Mouse (Mus musculus): ENCODE measurements around the gene Macrod1.

Macrod1 gene

GRCm38 (mm10) chr19:7083035-7083794, 26.6 kb downstream of the Macrod1 start:
- DNase-seq = peak in 1 of 2 experiments; percentile 41

DNA sequence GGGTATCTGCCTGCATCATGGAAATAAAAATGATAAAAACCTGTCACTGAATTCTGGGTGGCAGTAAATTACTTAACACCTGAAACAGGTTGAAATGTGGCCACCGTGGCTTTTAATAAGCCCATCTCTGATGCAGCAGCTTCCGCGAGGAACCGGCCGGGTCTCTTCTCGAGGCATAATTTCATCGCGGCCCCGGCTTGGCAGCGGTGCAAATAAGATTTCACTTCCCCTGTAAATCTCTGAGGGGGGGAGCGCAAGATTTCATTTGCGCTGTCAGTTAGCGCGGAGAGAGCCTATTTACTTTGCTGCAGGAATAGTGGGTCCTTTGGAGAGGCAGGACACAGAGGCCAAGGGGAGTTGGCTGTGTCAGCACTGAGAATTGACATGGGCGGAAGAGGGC, 28.1 kb downstream of the Macrod1 start:
- peak in 1 of 2 experiments; percentile 52 for DNase-seq

- no peak for DNase-seq
Measured at GRCm38 (mm10) chr19:7088558-7088957, 31.9 kb downstream of the Macrod1 start.

GRCm38 (mm10) chr19:7089050-7089449, 32.4 kb downstream of the Macrod1 start:
- no peak for DNase-seq

- DNase-seq = no peak
Measured at GRCm38 (mm10) chr19:7089842-7090251, 33.2 kb downstream of the Macrod1 start.

GRCm38 (mm10) chr19:7090369-7091064, 33.9 kb downstream of the Macrod1 start:
- peak; percentile 61 to 76 for DNase-seq

DNA sequence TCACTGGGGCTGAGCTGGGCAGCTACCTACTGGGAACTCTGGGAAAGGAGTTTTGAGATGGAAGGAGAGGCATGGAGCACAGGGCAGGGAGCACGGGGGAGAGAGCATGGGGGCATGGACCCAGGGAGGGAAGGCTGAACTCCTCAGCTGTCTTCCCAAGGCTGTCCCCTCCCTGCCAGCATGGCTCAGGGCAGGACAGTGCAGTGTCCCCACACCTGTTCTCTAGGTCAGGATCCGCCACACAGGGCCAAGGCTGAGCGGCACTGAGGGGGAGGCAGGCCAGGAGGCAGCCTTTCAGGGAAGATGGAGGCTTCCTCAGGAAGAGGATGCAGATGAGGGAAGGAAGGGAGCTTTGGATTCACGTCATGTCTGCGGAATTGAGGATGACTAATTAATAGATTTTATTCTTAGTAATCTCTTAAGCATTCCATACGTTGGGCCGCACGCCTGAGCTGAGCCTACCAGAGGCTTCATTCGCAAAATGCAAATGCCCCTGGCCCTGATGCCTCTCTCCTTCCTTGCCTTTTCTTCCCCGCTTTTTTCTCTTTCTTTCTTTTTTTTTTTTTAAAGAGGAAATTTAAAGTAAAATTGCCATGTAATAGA, 34.9 kb downstream of the Macrod1 start:
- DNase-seq = no peak

DNA sequence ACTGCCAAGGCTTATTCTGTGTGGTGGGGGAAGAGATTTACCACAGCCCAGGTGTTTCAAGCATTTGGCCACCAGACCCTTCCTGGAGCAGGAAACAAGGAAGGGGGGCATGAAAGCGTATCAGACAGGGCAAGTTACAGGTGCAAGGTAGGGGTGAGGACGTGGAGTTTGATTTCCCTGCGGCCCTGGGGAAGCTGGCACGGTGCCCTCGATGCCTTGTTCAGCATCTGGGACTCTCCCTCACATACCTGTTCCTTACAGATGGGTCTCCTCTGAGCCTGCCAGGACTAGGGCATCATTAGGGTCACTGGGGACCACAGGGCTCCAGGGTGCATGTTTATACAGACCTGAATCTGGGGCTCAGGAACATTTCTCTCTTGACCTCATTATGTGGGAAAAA, 36.1 kb downstream of the Macrod1 start:
- DNase-seq = peak in 1 of 2 experiments; percentile 55

GRCm38 (mm10) chr19:7099620-7100155, 43.1 kb downstream of the Macrod1 start:
- DNase-seq = no peak

GRCm38 (mm10) chr19:7102039-7102438, 45.4 kb downstream of the Macrod1 start:
- DNase-seq = no peak

GRCm38 (mm10) chr19:7103349-7103992, 46.9 kb downstream of the Macrod1 start:
- DNase-seq = no peak

DNA sequence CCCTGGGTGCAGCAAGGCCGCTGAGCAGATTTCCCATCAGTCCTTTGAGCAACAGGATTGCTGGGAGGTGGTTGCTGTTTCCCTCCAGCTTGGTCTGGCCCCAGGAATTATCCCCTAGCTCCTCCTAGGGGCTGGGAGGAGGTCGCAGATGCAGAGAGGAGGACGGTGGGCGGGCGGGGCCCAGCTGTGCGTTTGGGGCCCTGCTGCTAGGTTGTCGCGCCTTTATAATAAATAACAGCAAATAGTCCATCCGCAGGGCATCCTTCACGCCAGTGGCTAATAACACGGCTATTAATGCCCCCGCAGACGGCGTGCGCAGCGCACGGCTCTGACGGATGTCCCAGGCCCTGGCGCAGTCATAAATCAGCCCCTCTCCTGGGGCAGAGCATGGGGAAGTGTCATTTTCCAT, 47.4 kb downstream of the Macrod1 start:
- no peak for DNase-seq

DNA sequence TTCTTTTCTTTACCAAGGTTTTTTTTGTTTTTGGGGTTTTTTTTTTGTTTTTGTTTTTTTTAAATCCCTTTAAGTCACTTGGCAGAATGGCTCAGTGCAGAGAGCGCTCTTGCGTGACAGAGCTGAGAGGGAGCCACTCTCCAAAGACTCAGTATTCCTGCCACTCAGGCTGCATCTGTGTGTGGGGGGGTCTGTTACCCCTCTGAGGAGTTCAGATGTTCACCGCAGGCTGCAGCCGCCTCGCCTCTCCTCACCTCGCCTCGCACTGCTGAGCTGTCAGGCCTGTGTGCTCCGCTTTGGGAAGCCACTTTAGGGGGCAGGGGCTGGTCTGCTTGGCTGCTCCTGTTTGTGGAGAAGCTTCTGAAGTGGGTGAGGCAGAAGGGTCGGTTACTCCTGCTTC, 48.9 kb downstream of the Macrod1 start, which contains the start of gene Flrt1:
Gene Flrt1, minus strand, starts transcription at position 186 of the 400 bp plus-strand sequence.
- DNase-seq = no peak

DNA sequence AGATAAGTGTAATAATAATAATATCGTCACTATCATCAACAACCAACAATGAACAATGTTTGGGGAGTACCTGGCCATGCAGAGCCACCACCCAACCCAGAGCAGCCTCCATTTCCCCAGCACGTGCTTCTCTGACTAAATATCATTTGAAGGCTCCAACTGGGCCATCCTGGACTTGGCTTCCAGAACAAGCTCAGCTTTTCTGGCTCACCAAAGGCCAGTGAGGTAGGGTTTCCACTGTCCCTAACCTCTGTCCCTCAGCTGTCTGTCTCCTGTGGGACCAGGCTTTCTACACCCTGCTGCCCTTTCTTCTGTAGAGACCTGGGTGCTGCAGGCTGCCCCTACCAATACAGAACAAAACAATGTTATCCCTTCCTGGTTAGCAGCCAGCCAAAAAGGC, 50.0 kb downstream of the Macrod1 start:
- no peak for DNase-seq

DNA sequence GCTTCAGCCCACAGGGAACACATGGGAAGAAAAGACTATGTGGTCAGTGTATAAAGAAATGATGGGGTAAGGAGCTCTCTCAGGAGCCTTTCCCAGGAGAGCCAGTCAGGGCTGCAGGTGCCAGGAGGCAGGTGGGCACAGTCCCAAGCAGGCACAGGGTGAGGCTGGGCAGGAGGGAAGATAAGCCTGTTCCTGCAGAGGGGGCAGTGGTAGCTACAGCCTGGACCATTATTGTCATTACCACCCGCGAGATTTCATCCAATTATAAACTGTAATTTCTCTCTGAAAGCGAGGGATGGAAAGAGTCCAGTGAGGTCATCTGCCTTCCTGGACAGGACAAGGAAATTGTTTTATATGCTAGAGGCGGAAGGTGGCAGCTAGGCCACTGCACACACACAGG, 50.6 kb downstream of the Macrod1 start:
- peak in 1 of 2 experiments; percentile 69 for DNase-seq

DNA sequence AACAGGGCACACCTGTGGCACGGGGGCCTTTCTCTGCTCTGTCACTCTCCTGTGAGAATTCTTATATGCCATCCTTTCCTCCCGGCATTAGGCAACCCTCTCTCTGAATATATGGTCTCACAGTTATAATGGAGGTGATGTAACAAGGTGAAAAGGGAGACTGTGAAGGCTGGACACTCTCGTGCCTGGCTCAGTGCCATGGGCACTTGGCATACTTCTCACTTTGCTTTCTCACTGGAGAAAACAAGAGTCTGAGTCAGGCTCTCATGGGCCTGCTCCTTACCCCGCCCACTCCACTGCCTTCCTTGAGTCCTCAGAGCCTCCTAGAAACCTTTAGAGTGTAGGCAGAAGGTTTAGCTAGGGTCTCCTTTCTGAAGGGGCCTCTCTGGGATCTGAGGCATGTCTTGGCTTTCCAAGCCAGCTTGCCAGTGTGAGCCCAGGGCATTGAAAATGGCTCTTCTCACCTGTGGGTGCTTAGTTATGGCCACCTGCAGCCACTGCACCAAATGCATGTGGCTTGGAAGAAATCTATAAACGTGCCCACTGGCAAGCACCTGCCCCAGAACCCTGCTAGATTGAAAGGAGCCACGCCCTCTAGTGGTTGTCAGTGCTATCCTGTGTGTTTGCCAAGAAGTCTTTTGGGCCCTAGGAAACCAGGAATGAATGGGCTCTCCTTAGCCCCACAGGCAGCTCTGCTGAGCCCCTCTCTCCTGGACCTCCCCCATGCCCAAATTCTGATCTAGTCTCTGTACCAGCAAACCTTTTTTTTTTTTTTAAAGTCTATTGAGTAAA, 51.7 kb downstream of the Macrod1 start:
- DNase-seq = peak; percentile 58 to 73

DNA sequence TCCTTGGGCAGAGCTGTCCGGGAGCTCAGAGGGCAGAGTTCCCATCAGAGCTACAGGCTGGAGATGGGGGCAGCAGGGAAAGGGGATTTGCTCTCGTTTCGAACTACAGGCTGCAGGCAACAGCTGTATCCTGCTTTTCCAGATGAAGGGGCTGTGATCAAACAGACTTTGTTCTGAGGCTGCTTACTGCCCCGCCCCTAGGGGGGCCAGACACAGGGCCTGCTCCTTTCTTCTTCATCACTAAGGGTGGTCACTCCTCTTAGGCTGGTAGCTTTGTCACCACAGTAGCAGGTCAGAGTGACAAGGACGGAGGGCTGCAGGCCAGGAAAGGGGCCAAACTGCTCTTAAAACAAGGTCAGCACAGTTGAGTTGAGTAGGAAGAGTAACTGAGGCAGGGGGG, 53.5 kb downstream of the Macrod1 start:
- DNase-seq = no peak

DNA sequence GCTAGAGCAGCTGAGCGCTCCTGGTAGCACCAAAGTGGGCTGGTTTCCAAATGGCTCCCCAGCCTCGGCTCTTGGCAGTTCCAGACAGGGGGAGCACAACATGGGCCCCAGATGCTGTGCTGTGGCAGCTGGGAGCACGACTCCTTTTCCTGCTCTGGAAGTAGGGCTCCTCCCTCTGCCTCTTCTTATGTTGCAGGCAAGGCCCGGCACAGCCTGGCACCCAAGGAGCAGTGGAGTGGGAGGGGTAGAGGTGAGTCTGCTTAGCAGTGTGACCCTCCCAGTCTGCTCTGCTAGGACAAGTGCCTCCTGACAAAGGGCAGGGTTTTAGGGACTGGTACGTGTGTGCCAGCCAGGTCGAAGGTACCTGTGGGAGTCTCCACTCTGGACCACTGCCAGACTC, 54.3 kb downstream of the Macrod1 start:
- DNase-seq = peak in 1 of 2 experiments; percentile 41

DNA sequence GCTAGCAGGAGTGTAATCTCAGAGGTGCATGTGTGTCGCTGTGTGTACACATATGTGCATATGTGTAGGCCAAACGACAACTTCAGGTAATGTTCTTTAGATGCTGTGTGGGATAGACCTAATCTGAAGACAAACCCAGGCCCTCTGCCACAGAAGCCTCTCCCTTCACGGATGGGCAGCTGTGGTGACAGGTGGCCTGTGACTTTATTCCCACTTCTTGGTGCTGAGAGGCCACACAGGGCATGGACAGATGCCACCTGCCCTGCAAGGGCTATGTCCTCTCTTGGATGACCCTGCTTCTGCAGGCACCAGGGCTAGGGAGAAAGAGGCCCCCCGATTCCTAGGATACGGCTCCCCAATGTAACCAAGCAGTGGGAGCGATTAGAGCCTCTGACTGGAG, 54.7 kb downstream of the Macrod1 start:
- no peak for DNase-seq

GRCm38 (mm10) chr19:7111710-7112109, 55.1 kb downstream of the Macrod1 start:
- DNase-seq = no peak

DNA sequence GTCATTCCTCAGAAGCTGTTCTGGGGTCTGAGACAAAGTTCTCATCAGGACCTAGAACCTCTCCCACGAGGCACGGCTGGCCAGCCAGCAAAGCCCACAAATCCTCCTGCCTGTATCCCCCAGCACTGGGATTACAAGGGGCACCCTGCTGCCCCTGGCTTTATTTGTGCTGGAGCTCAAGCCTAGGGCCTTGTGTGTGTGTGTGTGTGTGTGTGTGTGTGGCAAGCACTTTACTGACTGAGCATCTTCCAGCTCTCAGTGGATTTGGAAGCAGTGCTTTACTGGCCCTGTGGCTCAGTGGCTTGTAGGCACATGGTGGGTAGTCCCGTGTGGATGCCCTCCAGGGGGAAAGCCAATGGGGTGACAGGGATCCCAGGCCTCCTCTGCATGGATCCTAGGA, 56.0 kb downstream of the Macrod1 start:
- DNase-seq = no peak

DNA sequence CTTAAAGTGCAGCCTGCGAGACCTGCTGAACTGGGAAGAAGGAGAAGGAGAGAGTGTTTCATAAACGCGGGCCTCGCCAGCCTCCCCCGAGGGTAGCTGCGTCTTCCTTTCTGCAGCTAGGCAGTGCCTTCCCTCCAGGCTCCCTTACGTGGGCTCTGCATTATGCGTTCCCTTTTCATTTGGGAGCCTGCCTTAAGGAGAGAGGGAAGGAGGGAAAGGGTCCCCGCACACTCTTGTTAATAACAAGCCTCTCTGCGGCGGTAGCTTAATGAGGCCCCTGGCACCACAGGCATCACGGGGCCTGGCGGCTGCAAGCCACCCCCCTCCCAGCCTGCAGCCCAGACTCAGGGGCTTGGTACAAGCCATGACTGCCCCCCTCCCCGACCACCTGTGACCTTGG, 57.0 kb downstream of the Macrod1 start:
- no peak for DNase-seq

Data from cerebellum, postnatal 25 days (tissue).